Mouse (Mus musculus): ENCODE measurements around the gene Uts2. TPM values are rescaled to one million over a fixed set of nuclear protein-coding genes. Genes with fewer than 3 reads are reported as not detected.

Uts2 gene
- not detected for polyA plus RNA-seq (2014; fragmentation: Illumina TruSeq; extraction: RNeasy Lipid Tissue Mini Kit (QIAGEN cat#74804); ENCODE audit: low read depth, low replicate concordance)

DNA sequence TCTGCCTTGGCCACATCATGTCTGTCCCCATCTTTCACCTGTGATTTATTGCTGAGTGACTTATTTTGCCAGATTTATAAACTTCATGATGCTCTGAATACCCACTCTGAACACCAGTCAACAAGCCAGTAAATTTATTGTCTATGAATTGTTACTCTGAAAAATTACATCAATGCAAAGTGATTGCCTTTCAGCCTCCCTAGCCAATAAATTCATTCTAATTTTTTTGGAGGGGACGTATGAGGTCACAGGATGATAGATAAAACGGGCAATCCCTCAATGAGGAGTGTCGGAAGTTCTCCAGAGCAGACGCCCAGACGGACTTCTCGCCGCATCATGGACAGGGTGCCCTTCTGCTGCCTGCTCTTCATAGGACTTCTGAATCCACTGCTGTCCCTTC is at the start of gene Uts2:
Uts2 (plus strand) TSS at position 301 of the 400 bp plus-strand sequence.

DNA sequence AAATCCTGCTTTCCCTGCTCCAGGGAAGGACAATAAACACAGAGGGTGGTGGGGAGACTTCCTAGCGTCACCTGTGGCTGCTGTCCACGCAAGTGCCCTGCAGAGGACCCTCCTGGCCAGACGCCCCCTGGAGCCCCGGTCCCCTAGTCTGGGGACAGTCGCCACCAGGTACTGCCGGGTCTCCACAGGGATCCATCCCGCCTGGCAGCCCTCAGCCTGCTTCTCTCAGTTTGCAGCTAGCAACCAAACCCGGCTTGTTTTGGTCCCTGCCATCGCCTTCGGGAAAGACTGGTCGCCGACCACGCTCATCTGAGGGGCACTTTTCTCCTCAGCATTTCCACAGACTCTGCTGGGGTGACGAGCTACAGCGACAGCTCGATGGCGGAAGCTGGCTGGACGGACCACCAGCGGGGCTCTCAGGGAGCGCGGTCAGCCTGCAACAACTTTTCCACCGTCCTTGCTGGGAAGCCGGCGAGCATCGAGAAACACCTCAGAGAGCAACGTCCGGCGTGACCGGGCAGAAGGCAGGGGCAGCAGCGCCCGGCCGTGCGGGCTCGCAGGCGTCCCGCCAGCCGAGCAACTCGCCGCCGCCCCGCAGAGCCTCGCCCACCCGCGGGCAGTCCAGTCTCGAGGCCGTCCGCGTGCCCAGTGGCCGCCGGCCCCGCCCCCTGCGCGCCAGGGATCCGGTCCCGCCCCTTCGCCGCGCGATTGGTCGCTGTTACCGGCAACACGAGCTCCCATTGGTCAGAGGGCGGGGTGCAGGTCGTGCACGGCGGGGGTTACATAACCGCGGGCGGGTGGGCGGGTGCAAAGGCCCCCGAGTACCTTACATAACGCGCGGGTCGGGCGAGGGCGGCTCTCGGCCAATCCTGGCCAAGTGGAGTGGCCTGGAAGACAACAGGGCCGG is 47.4 kb downstream of the Uts2 start, which contains the start of gene Per3:
Per3 (minus strand) TSS at position 629 of the 907 bp plus-strand sequence.

Other genes starting within 250 kb of the Uts2 start
- 23.1 TPM for gene Errfi1, start 143.2 kb upstream of the Uts2 start, polyA plus RNA-seq (2014; fragmentation: Illumina TruSeq; extraction: RNeasy Lipid Tissue Mini Kit (QIAGEN cat#74804); ENCODE audit: low read depth, low replicate concordance)
- 265 TPM for gene Park7, start 82.7 kb upstream of the Uts2 start, polyA plus RNA-seq (2014; fragmentation: Illumina TruSeq; extraction: RNeasy Lipid Tissue Mini Kit (QIAGEN cat#74804); ENCODE audit: low read depth, low replicate concordance)
- gene Tnfrsf9, start 82.5 kb upstream of the Uts2 start, polyA plus RNA-seq (2014; fragmentation: Illumina TruSeq; extraction: RNeasy Lipid Tissue Mini Kit (QIAGEN cat#74804); ENCODE audit: low read depth, low replicate concordance), result not detected
- 6.5 TPM for gene Per3, start 47.6 kb downstream of the Uts2 start, polyA plus RNA-seq (2014; fragmentation: Illumina TruSeq; extraction: RNeasy Lipid Tissue Mini Kit (QIAGEN cat#74804); ENCODE audit: low read depth, low replicate concordance)
- 59.5 TPM for gene Vamp3, start 60.9 kb downstream of the Uts2 start, polyA plus RNA-seq (2014; fragmentation: Illumina TruSeq; extraction: RNeasy Lipid Tissue Mini Kit (QIAGEN cat#74804); ENCODE audit: low read depth, low replicate concordance)
- 1.4 TPM for gene Gm13090, start 92.5 kb downstream of the Uts2 start, polyA plus RNA-seq (2014; fragmentation: Illumina TruSeq; extraction: RNeasy Lipid Tissue Mini Kit (QIAGEN cat#74804); ENCODE audit: low read depth, low replicate concordance)